Mouse (Mus musculus) urinary bladder, postnatal 10 days (tissue): ENCODE results near the gene Fgf22.

Experiments used
- DNase-seq: peaks from one replicate; pipeline ENCODE4 v3.0.0; 2022; ENCODE audit warnings: low spot score

Fgf22 gene

GRCm38 (mm10) chr10:79793051-79793737, 38.3 kb downstream of the Fgf22 start, which contains the start of gene Palm:
TSS of gene Palm (plus strand) at chr10:79793572.
- no peak for DNase-seq

GRCm38 (mm10) chr10:79793738-79794490, 39.0 kb downstream of the Fgf22 start:
- DNase-seq: no peak

GRCm38 (mm10) chr10:79794491-79794931, 39.6 kb downstream of the Fgf22 start:
- DNase-seq: no peak

- DNase-seq: no peak
Observed at GRCm38 (mm10) chr10:79795905-79796304, 41.0 kb downstream of the Fgf22 start.

- no peak for DNase-seq
Observed at GRCm38 (mm10) chr10:79797326-79797725, 42.5 kb downstream of the Fgf22 start.

GRCm38 (mm10) chr10:79798289-79798928, 43.5 kb downstream of the Fgf22 start:
- no peak for DNase-seq

- DNase-seq: no peak
Observed at GRCm38 (mm10) chr10:79800508-79800907, 45.6 kb downstream of the Fgf22 start.

- no peak for DNase-seq
Observed at GRCm38 (mm10) chr10:79801837-79802236, 47.0 kb downstream of the Fgf22 start.

GRCm38 (mm10) chr10:79802331-79802971, 47.6 kb downstream of the Fgf22 start:
- DNase-seq: no peak

GRCm38 (mm10) chr10:79803716-79804323, 48.9 kb downstream of the Fgf22 start:
- no peak for DNase-seq

- DNase-seq: no peak
Observed at GRCm38 (mm10) chr10:79805636-79806035, 50.8 kb downstream of the Fgf22 start.

- no peak for DNase-seq
Observed at GRCm38 (mm10) chr10:79806331-79806730, 51.5 kb downstream of the Fgf22 start.

GRCm38 (mm10) chr10:79806972-79807371, 52.1 kb downstream of the Fgf22 start:
- no peak for DNase-seq

GRCm38 (mm10) chr10:79807826-79808225, 53.0 kb downstream of the Fgf22 start:
- no peak for DNase-seq
